Mouse (Mus musculus) heart, postnatal 25 days (tissue): Measurements from ENCODE around the gene Unc13b. TPM values are rescaled to one million over a fixed set of nuclear protein-coding genes. Genes with fewer than 3 reads are reported as not detected.
"Not testable (repeated sequence)": the region's sequence is repeated elsewhere in the genome, so short reads cannot be mapped to it uniquely, and the experiment has no call there.

Experiments used
- DNase-seq: peaks from one replicate; pipeline ENCODE4 v3.0.0; 2022; ENCODE audit warnings: low spot score
- intact Hi-C: fragments of 180-260 bp; cut with DNase I; formaldehyde crosslinking; loops from one replicate; pipeline ENCODE4 v1.15.1; 2025
- total RNA-seq, 2 experiments: library from RNA; stranded (reverse); gene quantifications; 2 replicates each; pipeline ENCODE4 v1.2.3; 2021

Gene Unc13b
- total RNA-seq, 2 experiments from 2014 or later = 14.8 to 16.3 TPM

DNA sequence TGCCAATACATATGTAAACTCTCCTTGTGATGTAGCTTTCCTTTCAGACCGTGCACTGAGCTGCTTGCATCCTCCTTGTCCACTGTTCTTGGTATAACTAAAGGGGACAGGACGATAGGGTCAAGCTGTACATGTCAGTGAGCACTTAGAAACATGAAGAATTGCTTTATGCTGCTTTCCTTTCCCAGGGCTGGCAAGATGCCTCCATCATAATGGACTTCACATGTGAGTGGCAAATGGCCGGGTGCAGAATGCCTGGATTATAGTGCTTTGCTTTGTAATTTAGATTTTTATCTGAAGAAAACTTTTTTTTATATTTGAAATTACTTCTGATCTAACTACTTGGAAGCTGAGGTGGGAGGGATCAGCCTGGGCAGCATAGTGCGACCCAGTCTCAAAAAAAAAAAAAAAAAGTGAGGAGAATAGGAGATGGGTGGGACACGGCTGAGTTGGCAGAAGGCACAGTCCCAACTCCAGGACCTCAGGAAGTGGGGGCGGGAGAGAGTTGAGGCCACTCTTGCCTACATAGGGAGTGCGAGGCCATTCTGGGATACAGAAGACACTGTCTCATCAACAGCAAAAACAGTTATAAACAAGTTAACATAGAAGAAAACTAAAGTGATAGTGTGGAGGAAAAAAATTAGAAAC lies 19.4 kb downstream of the Unc13b start:
- DNase-seq = no peak
- intact Hi-C loops = no loop called here

DNA sequence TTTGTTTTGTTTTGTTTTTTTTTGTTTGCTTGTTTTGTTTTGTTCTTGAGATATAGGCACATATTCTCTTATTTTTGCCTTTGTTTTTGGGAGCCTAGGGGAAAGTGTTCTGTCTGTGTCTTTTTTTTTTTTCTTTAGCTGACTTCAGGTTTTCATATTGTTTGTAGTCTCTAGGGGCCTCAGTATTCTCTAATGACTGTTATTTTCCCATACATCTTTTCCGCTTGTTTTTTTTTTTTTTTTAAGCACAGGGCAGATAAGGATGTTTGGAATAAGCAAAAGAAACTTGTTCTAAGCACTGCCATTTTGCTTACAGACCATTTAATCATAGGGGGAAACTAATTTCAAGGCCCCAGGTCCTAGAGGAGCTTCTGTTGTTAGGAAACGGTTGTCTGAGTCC lies 23.7 kb downstream of the Unc13b start:
- intact Hi-C loops = no loop called here
- DNase-seq = no peak

DNA sequence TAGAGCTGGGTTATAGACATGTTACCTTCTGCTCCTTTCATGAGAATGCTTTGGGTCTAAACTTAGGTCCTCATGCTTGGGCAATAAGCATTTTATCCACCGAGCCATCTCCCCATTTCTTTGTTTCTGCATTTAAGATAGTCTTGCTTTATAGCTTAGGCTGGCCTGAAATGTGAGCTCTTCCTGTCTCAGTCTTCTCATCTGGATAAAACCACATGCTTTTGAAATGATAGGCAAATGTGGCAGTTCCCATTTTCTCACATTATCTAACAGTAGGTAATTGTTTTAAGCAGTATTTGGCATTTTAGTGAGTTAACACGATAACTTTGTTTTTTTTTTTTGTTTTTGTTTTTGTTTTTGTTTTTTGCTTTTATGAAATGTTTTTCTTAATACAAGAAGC lies 31.2 kb downstream of the Unc13b start:
- DNase-seq = no peak
- intact Hi-C loops = no loop called here

DNA sequence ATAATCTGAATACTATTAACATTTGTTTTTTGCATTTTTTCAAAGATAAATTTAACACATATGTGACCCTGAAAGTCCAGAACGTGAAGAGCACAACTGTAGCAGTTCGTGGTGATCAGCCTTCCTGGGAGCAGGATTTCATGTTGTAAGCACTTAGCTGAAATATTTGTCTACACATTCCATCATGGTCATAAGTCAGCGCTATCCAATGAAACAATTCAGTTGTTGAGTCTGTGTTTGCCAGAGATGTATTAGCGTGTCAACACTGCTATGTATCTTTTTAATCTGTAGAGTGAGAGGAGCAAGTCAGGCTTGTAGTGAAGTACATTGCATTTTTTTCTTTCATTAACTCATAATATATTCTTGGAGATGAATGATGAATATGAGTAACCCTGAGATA lies 32.4 kb downstream of the Unc13b start:
- DNase-seq = no peak
- intact Hi-C loops = no loop called here

DNA sequence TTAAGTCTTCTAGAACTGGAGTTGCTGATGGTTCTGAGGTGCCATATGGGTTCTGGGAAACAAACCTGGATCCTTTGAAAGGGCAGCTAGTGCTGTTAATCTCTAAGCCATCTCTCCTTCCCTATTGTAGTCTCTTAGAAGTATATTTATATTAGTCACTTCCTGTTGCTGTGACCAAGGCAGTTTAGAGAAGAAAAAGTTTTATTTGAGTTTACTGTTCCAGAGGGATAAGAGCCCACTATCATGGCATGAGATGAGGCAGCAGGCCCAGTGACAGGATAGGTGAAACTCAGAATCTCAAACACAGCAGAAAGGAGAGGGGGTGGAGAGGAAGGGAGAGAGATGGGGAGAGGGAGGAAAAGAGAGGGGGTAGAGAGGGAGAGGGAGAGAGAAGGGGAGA lies 54.7 kb downstream of the Unc13b start:
- no peak for DNase-seq

DNA sequence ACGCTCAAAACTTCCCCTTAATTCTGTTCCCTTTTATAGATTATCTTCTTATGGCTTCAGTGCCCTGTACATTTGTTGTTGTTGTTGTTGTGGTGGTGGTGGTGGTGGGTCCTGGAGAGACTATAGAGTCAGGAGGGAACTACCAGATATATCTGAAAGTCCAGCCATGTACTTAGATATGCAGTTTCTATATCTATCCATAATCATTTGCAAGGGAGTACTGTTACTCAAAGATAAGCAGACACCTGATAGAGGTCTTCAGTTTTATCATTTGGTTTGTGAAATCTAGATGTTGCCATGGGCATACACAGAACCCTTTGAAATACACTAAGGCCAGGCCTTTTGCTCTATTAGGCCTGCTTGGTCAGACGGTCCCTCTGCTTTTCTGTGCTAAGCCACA lies 55.8 kb downstream of the Unc13b start:
- intact Hi-C loops = loop anchor here (2.0 kb wide), 1 partner anchor 68 kb away; the partner anchor contains the start of gene Fam214b
- no peak for DNase-seq

More for the DNA sequence above, 54.7 kb downstream of the Unc13b start:
- intact Hi-C loops = no loop called here

DNA sequence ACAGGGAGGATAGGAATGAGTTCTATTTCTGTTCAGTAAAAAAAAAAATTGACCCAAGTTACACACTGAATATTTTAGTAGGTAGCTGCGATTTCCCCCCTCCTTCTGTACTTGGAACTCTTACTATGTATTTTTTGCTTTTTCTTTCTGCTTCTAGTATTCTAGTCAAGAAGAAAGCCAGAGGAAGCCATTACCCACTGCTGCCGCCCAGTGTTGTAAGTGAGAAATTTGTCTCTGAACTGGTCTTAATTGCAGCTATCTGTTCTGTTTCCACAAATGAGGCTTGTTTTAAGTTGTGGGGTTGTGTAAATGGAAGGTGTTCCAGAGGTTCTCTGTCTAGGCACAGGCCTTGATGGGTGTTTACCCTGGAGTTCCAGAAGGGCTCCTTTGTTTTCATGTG lies 56.2 kb downstream of the Unc13b start:
- intact Hi-C loops = loop anchor here (2.0 kb wide), 1 partner anchor 68 kb away; the partner anchor contains the start of gene Fam214b
- DNase-seq = no peak

DNA sequence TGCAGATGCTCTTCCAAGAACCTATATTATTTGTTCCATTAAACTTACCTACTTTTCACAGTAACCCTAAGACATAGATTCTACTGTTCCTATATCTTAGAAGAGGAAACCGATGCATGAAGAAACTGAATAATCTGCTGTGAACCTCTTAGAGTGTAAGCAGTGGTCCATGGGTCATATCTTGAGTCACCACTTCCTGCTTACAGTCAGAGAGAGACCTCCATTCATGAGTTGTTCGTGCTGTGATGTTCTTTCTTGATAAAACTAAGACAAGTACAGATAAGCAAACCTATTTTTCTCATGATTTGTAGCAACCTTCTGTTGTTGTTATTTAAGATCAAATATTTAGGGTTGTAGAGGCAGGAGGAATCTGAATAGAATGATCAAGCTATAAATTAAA lies 57.5 kb downstream of the Unc13b start:
- no peak for DNase-seq

DNA sequence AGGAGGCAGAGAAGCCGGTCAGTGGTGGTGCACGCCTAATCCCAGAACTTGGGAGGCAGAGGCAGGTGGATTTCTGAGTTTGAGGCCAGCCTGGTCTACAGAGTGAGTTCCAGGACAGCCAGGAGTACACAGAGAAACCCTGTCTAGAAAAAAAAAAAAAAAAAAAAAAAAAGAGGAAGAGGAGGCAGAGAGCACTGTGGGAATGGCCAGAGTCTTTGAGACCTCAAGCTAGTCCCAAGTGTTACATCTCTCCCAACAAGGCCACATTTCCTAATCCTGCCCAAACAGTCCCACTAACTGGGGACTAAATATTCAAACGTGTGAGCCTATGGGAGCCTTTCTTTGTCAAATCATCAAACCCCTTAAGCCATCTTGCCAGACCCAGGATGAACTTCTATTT lies 71.0 kb downstream of the Unc13b start:
- intact Hi-C loops = no loop called here
- no peak for DNase-seq

More for the DNA sequence above, 57.5 kb downstream of the Unc13b start:
- intact Hi-C loops = no loop called here

DNA sequence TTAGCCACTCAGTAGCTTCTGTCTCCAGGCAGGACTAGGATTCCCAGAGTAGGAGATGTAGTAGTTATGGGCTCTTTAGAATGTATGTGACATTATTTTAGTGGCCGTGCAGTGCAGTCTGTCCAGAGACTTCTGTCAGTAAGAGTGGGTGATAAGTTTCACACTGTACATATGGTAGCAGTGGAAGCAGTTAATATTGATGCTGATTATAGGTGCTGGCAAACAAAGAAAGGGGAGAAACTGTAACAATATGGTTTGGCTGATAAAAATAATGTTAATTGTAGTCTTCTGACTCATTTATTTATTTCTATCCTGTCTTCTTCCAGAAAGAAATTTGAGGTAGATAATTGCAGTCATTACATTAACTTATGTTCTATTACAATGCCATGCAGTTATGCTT lies 83.9 kb downstream of the Unc13b start:
- DNase-seq = no peak
- intact Hi-C loops = no loop called here

DNA sequence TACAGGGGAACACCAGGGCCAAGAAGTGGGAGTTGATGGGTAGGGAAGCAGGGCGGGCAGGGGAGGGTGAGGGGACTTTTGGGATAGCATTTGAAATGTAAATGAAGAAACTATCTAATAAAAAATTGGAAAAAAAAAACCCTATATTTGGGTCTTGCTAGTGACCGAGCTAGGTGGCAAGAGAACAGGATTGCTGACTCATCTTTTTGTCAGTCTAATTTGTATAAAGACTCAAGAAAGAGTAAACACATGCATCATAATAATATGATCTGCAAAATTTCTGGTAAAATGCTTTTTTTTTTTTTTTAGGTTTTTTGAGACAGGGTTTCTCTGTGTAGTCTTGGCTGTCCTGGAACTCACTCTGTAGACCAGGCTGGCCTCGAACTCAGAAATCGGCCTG lies 93.7 kb downstream of the Unc13b start:
- intact Hi-C loops, DNase-seq: not testable (repeated sequence)

DNA sequence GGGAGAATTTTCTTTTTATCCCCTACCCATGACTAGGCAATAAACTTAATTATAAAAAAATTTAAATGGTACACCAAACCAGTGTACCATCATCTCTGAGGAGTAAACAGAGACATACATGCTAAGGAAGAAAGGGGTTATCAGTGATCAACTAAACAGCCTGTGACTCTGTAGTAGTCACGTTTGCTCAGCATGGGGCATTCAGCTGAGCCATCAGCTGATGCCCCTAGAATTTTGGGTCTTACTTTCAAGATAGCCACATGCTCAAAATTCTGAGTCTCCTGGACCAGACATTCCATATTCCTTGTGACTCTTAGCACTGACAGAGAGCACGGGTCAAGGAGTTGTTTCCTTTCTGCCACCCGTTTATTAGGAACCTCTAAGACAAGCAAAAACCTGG lies 101.3 kb downstream of the Unc13b start:
- DNase-seq = no peak
- intact Hi-C loops = no loop called here

DNA sequence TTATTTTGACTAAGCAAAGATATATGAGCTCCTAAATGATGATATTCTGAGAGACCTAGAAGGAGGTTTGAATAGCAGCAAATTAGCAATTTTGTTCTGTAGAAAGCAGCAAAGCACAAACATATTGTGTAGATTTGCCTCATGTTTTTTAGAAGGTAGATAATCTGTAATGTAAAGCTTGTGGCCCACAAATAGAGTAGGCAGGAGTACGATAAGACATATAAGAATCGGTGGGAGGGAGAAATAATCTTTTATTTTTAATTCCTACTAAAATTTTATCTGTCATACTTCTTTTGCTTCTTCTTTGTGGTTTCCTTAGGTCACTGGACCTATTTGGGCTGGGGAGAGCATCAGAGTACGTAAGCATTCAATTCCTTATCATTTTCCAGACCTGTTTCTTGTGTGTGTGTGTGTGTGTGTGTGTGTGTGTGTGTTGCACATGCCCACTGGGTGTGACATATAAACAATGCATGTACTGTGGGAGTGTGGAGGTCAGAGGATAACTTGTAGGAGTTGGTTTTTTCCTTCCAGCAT lies 102.4 kb downstream of the Unc13b start:
- no peak for DNase-seq
- intact Hi-C loops = no loop called here

DNA sequence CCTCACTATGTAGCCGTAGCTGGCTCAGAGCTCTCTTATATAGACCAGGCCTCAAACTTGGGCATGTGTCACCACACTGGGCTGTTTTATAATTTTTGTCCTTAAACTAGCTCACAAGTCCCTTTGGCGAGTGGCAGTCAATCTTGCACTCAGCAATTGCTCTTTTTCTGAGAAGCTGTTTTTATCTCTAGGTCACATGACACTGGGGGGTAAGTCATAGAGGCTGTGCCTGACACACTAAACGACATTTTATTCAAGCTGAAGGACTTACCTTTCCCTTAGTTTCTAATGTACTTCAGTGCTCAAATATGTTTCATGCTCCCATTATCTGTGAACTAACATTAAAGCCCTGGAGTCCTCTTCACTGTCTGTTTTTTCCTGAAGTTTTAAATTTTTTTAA lies 104.5 kb downstream of the Unc13b start:
- intact Hi-C loops = no loop called here

DNA sequence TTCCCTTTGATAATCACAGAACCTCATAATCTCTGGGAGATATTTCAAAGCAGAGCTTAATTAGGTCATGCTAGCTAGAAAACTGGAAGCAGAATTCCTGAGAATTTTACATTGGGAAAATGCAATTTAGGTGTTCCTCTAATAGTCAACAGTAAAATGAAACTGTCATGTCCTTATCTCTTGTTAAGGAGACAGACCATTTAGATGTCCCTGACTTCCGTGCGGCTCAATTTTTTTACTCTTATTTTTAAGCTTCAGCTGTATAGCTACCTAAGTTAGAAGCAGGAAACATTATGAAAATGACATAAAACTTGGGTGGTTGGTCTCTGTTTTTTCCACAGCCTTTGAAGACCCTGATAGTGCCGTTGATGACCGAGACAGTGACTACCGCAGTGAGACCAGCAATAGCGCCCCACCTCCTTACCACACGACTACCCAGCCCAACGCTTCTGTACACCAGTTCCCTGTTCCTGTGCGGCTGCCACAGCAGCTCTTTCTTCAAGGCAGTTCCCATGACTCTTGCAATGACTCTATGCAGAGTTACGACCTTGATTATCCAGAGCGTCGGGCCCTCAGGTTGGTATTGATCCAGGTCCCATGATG lies 106.8 kb downstream of the Unc13b start:
- intact Hi-C loops = no loop called here
- DNase-seq = no peak

More for the DNA sequence above, 104.5 kb downstream of the Unc13b start:
- no peak for DNase-seq

DNA sequence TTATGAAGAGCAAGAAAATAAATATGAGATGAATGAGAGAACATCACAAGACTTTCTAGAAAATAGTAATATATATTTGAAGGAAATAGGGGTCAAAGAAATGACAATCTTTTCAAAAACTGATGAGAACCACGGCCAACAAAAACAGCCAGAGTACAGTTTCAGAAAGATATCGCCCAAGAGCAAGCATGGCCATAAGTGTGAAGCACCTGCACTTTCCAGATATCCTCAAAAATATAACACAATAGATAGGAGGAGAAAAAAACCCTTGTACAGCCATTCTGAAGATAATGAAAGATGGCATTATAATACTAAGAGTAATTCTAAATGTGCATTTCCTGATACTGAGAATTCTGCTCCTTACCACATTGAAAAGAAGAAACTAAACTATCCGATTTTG lies 111.3 kb downstream of the Unc13b start:
- DNase-seq = no peak
- intact Hi-C loops = no loop called here

DNA sequence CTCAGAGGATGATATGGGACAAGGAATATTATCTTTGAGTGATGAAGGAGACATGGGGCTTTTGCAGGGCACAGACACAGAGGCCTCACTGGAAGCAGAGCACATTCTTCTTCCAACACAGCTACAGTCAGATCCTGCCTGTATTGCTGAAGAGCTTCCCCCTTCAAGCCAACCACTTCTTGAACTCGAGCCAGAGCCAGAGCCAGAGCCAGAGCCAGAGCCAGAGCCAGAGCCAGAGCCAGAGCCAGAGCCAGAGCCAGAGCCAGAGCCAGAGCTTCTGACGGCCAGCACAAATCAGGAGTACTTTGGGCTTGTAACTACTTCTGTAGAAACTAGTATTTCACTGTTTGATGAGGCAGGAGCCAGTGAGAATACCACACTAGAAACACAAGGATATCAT lies 118.4 kb downstream of the Unc13b start:
- peak; percentile 8 for DNase-seq
- intact Hi-C loops = no loop called here

DNA sequence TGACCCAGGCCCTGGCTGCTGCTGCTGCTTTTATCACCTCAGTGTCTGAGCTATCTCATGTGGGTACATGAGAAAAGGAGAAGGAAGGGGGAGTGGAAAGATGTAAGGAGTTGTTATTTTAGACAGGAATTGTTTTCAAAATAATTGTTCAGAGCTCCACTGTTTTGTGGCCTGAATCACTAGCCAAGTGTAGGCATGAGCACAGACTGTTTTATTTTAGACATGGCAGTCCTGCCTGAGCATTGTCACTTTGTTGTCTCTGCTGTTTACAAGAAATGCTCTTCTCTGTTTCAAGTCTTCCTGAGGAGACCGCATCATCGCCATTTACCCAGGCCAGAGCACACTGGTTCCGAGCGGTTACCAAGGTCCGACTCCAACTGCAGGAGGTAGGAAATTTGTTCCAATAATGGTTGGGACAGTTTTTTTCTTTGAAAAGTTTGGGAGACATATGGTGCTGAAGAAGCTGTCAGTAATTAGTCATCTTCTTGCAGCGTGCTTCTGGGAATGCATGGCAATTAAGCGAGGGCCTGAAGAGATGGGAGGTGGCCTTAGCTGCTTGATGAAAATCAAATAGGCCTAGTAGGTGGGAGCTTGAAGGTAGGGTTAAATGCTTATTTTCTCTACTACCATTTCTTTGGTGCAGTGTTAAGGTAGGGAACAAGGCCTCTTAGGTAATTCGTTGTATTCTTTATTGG lies 123.9 kb downstream of the Unc13b start:
- intact Hi-C loops = no loop called here
- no peak for DNase-seq

DNA sequence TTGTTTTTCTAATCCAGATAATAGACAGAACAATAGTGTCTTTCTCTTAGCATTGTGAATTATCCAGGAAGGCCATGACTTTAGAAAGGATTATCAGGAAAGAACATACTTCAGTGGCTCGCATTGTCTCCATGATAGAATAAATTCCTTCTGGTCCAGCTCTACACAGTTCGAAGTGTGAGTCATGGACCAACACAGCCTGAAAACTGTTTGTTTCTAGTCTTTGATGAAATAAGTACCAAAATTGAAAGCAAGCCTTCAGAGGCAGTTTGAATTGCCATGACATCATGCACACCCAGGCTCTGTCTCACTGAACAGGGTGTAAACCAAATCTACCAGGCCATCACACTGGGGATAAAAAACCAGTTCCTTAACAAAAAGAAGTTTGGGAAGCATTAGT lies 128.7 kb downstream of the Unc13b start:
- no peak for DNase-seq
- intact Hi-C loops = no loop called here

DNA sequence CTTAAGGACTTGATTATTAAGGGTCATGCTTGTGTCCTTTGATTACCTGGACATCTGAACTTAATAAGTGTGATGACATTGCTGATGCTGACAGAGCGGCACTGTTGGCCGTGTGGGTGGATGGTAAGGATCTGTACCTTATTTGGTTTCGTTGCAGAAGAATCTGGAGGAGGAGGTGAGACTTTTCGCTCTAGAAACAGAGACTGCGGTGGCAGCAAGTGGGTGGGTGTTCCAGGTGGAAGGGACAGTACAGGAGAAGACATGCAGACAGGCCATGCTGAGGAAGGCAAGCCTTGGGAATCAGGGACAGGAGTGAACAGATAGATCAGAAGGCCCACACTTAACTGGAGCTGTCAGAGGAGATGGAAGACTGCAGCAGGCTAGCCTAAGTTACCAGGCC lies 130.6 kb downstream of the Unc13b start:
- intact Hi-C loops = no loop called here
- DNase-seq = no peak

DNA sequence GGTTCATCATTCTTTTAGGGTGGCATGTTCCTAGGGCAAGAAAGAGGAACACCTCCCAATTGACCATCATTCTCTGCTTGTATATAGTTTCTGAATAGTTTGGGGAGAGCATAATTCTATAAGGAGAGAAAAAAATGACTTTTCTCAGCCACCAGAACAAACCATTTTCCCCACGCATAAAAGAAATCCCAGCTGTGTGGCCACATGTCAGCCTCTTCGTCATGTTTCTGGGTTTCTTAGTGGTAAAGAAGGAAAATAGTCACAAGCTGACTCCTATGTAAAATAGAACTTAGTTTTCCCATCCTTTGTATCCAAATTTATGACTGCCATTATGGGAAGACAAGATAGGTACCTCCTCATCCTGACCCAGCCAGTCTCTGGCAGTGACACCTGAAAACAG lies 146.2 kb downstream of the Unc13b start:
- intact Hi-C loops = no loop called here

More for the DNA sequence above, 146.2 kb downstream of the Unc13b start:
- DNase-seq = no peak
